Mouse (Mus musculus) cerebellum, adult 2 months (tissue): Measurements from ENCODE around the gene Hoxd9.

ENCODE experiments used
- CTCF ChIP-seq: fragments of 200-500 bp; IDR thresholded peaks from 2 replicates; pipeline ENCODE4 v1.5.1; 2011; ENCODE audit warnings: low read depth, mild to moderate bottlenecking, control low read depth, low read length, moderate library complexity, borderline replicate concordance; ENCODE audit not compliant: insufficient read depth
- POLR2A ChIP-seq: fragments of 200-500 bp; IDR thresholded peaks from 2 replicates; pipeline ENCODE4 v1.6.1; 2011; ENCODE audit warnings: low read length, control low read depth, borderline replicate concordance; ENCODE audit not compliant: insufficient read depth

DNA sequence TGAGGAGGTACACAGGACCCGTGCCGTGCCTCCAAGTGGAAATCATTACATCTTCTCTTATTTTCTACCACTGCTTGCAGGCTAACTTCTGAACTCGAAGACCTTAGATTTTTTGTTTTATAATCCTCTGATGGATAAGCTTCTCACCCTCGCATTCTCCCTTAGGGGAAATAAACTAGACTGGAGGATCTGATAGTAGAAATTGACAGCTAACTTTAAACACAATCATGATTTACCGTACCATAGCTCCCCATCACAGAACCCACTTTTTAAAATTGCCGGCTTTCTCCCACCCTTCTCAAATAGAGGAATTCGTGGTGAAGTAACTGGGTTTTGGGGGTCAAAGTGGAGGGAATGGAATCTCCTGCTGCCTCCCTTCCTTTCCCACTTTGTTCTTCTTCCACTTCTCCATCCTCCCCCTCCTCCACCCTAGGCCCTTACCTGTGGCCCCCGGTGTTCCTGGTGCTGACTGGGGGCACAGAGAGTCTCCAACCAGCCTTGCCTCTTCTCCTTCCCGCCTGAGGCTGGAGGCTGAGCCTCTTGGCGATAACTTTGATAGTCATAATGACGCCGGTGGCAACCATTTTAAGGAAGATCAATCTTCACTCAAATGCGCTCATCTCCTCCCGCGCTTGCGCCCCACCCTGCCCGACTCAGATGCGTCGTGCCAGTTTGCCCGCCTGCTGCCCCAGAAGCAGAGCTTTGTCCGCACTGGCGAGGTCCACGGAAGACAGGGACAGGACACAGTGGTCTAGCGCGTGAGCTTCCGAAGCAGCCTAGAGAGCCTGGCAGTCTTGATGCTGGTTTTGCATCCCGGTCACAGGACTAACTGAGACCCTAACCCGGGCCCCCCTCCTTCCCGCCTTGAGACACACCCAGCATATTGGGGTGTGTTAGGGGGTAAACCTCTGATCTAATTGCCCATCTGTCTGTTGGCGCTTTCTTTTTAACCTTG lies 36.8 kb upstream of the Hoxd9 start:
- no peak for TF ChIP-seq CTCF
- TF ChIP-seq POLR2A = no peak
